Mouse (Mus musculus) lung, postnatal 0 days (tissue): Measurements from ENCODE around the gene Gfra1.

Experiments used
- CTCF ChIP-seq: IDR thresholded peaks from 2 replicates; pipeline ENCODE4 v1.5.1; 2016; ENCODE audit warnings: antibody characterized with exemption, mild to moderate bottlenecking
- EP300 ChIP-seq: IDR thresholded peaks from 2 replicates; pipeline ENCODE4 v1.6.1; 2016; ENCODE audit warnings: antibody characterized with exemption, mild to moderate bottlenecking, control low read depth

DNA sequence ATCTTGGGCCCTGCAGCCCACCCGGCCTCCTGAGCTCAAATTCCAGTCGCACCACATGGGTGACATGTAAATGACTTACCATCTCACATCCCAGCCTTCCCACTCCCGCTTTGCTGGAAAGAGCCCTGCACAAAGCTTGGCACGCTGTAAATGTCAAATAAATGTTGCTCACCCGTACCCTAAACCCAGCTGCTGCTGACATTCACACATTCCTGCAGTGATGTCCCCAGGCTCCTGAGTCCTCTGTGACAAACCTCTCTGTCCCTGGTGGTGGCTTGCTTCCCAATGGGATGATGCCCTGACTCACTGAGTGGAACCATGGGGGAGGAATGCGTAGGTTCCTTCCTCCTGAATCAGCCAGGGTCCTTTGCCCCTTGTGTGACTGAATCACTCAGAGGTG is 167.6 kb downstream of the Gfra1 start:
- no peak for TF ChIP-seq CTCF
- TF ChIP-seq EP300, result no peak
